Mouse (Mus musculus): Measurements from ENCODE around the gene Abat. TPM values are rescaled to one million over a fixed set of nuclear protein-coding genes. Genes with fewer than 3 reads are reported as not detected.

The Abat gene
- polyA plus RNA-seq, 1 experiment from 2014 or later: 48.5 TPM

DNA sequence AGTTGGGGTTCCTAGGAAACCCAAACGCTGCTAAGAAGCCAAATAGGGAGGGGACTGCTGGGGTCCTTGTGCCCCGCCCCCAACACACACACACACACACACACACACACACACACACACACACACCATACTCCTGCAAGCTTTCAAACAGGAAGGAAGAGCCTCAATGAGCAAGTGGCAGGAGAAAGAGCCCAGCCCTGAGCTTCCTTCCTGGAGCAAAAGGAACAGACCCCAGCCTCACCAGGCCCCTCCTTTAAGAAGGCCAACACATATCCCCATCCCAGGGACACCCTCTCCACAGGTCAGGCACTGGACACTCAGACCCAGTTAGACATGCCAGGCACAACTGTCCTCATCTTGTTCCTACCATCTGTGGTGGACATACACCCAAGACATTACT, 149.8 kb downstream of the Abat start:
- Histone ChIP-seq H3K4me3 (ENCODE audit: low read length) (no peak overlapping the region), H3K9me3 (ENCODE audit: low read length) (no peaks in the 10 kb centered on the region), H3K27me3 (ENCODE audit: insufficient read depth, low read length) (no peaks in the 10 kb centered on the region), H3K4me1 (ENCODE audit: insufficient read depth, low read length) (peaks cover 16% of the 10 kb centered on the region), H3K4me2 (replicated peaks; ENCODE audit: low read depth, low read length) (no peak overlapping the region), H3K36me3 (ENCODE audit: insufficient read depth, low read length) (peaks cover 20% of the 10 kb centered on the region; the same call in 1 of the 2 replicates), H3K27ac (ENCODE audit: low read length) (0 out of 2 replicates have a peak overlapping the region, but pooled peaks have one; percentile 33), H3K9ac (replicated peaks; ENCODE audit: low read length) (no peak overlapping the region)
- no peak for ATAC-seq (ENCODE audit: low FRiP score, low TSS enrichment)
- WGBS: 69% methylated on average over 2 of the region's 2 CpGs

DNA sequence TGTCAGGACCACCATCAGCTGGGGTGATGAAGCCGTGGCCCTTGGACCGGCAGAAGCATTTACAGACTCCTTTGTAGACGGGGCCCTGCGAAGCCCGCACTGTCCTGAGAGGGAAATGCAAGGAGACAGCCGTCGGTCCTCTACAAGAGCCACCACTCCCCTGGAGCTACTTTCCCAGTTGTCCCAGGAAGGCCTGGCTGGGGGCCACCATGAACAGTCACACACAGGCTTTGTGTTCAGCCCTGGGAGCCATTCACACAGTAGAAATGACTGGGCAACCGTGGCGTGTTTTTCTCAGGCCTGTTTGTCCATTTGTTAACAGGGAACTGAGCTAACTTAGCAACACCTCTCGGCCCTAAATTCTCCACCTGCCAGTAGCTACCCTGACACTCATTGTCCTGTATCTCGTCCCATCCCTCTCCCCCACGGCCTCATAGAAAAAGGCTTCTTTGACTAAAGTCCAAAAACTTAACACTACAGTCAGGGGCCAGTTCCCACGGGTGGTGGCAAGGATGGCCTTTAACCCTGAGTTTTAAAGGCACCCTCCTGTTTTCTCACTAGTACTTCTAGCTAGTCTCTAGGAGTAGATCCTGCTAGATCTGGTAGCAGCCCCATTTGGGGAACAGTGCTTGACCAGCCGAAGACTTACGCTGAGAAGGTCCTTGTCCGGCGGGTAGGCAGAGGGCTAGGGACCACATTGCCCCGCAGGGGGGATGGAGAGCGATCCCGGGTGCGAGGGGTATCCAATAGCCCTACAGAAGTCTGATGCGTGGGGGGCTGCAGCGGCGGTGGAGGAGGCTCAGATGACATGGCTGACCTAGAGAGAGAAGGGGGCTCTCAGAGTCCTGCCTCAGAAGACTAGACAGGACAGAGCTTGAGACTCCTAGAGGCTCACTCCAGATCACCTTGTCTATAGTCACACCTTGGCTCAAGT, 150.6 kb downstream of the Abat start:
- H3K9ac ChIP-seq (replicated peaks; ENCODE audit: low read length): peak overlapping the region; percentile 13; the same call in 1 of the 2 replicates
- no peak for ATAC-seq (ENCODE audit: low FRiP score, low TSS enrichment)
- H3K4me3 ChIP-seq (ENCODE audit: low read length): no peak overlapping the region
- 0 out of 2 replicates have a peak overlapping the region, but pooled peaks have one; percentile 33 for H3K27ac ChIP-seq (ENCODE audit: low read length)
- 70% methylated on average over 24 of the region's 24 CpGs for WGBS
- peaks cover 16% of the 10 kb centered on the region for H3K4me1 ChIP-seq (ENCODE audit: insufficient read depth, low read length)
- peaks cover 19% of the 10 kb centered on the region; the same call in 1 of the 2 replicates for H3K36me3 ChIP-seq (ENCODE audit: insufficient read depth, low read length)
- H3K4me2 ChIP-seq (replicated peaks; ENCODE audit: low read depth, low read length): no peak overlapping the region
- no peaks in the 10 kb centered on the region for H3K27me3 ChIP-seq (ENCODE audit: insufficient read depth, low read length)
- no peaks in the 10 kb centered on the region for H3K9me3 ChIP-seq (ENCODE audit: low read length)

DNA sequence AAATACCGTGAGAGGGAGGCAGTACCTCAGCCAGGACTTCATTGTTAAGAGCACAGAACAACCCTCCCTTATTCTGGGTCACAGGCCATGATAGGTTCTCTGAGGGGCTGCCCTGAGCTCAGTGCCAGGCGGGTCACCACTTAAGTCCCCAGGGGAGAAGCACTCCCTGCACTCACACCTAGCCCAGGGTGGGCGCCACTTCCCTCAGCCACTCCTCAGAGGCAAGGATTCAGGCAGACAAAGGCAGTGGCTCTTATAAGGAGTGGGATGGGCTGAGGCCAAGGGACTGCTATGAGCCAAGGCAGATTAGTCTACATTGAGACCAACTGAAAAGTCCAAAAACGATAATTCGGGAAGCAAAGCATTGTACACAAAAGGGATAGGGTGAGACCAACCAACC, 152.1 kb downstream of the Abat start:
- ATAC-seq (ENCODE audit: low FRiP score, low TSS enrichment): no peak
- H3K27ac ChIP-seq (ENCODE audit: low read length): no peak overlapping the region
- no peak overlapping the region for H3K4me2 ChIP-seq (replicated peaks; ENCODE audit: low read depth, low read length)
- no peak overlapping the region for H3K9ac ChIP-seq (replicated peaks; ENCODE audit: low read length)
- WGBS: 83% methylated on average over 5 of the region's 5 CpGs
- H3K4me3 ChIP-seq (ENCODE audit: low read length): no peak overlapping the region
- peaks cover 8% of the 10 kb centered on the region; the same call in 1 of the 2 replicates for H3K36me3 ChIP-seq (ENCODE audit: insufficient read depth, low read length)
- no peaks in the 10 kb centered on the region for H3K9me3 ChIP-seq (ENCODE audit: low read length)
- peaks cover 29% of the 10 kb centered on the region for H3K4me1 ChIP-seq (ENCODE audit: insufficient read depth, low read length)
- no peaks in the 10 kb centered on the region for H3K27me3 ChIP-seq (ENCODE audit: insufficient read depth, low read length)

DNA sequence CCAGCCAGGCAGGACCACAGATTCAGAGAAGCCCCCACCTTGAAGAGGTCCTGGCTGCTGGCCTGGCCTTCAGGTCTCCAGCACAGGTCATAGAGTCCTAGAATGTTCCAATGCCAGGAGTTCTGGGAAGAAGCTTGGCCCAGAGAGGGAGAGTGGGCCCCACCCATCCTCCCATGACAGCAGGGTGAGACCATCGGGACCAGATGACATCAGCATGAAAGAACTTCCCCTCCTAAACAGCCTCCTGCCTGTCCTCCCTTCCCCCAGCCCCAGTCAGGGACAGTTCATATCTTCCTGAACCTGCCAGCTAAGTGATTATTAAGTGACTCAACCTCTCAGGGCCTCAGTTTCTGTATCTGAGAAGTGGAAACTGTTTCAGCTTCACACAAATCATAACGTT, 153.2 kb downstream of the Abat start:
- no peak for ATAC-seq (ENCODE audit: low FRiP score, low TSS enrichment)
- no peak overlapping the region for H3K4me2 ChIP-seq (replicated peaks; ENCODE audit: low read depth, low read length)
- no peak overlapping the region for H3K9ac ChIP-seq (replicated peaks; ENCODE audit: low read length)
- H3K4me3 ChIP-seq (ENCODE audit: low read length): no peak overlapping the region
- 55% methylated on average over 2 of the region's 2 CpGs for WGBS
- H3K27ac ChIP-seq (ENCODE audit: low read length): no peak overlapping the region
- H3K27me3 ChIP-seq (ENCODE audit: insufficient read depth, low read length): no peaks in the 10 kb centered on the region
- no peaks in the 10 kb centered on the region for H3K9me3 ChIP-seq (ENCODE audit: low read length)
- H3K4me1 ChIP-seq (ENCODE audit: insufficient read depth, low read length): peaks cover 38% of the 10 kb centered on the region
- H3K36me3 ChIP-seq (ENCODE audit: insufficient read depth, low read length): 0 out of 2 replicates have a peak, but pooled peaks cover 4% of the 10 kb centered on the region

DNA sequence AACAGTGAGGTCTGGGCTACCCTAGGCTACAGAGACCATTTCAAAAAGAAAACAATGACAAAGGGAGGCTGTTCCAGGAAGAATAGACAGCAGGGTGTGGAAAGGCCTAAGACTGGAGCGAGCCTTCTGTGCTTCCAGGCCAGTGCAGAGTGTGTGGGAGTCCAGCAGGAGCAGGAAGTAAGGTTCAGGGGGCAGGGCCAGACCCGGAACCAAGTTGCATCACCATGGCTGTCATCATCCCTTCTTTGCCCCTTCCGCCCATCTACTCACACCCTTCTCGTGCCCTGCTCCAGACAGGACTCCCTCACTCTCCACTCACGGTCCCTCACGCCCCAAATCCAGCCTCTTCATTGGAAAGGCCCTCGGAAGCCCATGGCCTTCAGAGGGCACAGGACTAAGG, 154.0 kb downstream of the Abat start:
- WGBS: 59% methylated on average over 7 of the region's 7 CpGs
- H3K27ac ChIP-seq (ENCODE audit: low read length): no peak overlapping the region
- no peak for ATAC-seq (ENCODE audit: low FRiP score, low TSS enrichment)
- 0 out of 2 replicates have a peak, but pooled peaks cover 4% of the 10 kb centered on the region for H3K36me3 ChIP-seq (ENCODE audit: insufficient read depth, low read length)
- no peaks in the 10 kb centered on the region for H3K27me3 ChIP-seq (ENCODE audit: insufficient read depth, low read length)
- H3K4me1 ChIP-seq (ENCODE audit: insufficient read depth, low read length): peaks cover 39% of the 10 kb centered on the region
- H3K4me3 ChIP-seq (ENCODE audit: low read length): no peak overlapping the region
- H3K9ac ChIP-seq (replicated peaks; ENCODE audit: low read length): no peak overlapping the region
- no peak overlapping the region for H3K4me2 ChIP-seq (replicated peaks; ENCODE audit: low read depth, low read length)
- H3K9me3 ChIP-seq (ENCODE audit: low read length): no peaks in the 10 kb centered on the region

DNA sequence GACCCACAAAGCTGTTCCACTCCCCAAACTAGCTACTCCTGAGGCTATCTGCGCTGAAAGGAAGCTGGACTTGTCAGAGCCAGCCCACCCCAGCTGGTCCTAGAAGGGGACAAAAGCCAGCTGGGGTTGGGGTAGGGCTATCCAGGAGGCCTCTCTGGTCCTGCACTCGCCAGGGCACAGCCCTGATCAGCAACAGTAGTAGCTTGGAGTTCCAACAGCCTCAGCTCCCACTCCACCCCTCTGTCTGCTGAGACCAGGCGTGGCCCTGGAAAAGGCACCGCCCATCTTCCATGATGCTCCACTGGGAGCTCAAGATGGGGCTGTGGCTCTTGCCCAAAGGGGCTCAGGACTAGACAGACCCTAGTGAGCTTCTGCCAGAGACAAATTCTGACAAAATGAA, 154.6 kb downstream of the Abat start:
- H3K4me1 ChIP-seq (ENCODE audit: insufficient read depth, low read length): peaks cover 44% of the 10 kb centered on the region

DNA sequence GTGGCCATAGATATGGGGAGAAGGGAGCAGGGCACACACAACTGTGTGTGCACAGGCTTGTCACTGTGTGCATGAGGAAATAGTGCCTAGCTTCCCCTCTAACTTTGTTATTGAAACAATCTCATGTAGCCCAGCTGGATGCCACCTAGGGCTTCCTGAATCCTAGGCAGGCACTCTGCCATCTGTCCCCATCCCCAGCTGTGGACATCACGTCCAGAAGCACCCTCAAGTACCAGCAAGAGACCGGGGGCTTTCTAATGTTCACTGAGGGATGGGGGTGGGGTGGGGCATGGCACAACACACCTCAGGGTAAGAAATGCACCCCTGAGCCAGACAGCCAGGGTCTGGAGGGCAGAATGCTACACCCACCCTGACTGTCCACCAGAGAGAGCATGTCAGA, 155.2 kb downstream of the Abat start:
- no peak overlapping the region for H3K4me3 ChIP-seq (ENCODE audit: low read length)
- H3K4me1 ChIP-seq (ENCODE audit: insufficient read depth, low read length): peaks cover 44% of the 10 kb centered on the region
- no peak overlapping the region for H3K9ac ChIP-seq (replicated peaks; ENCODE audit: low read length)
- H3K4me2 ChIP-seq (replicated peaks; ENCODE audit: low read depth, low read length): no peak overlapping the region
- ATAC-seq (ENCODE audit: low FRiP score, low TSS enrichment): no peak
- no peaks in the 10 kb centered on the region for H3K9me3 ChIP-seq (ENCODE audit: low read length)
- H3K27ac ChIP-seq (ENCODE audit: low read length): no peak overlapping the region
- H3K36me3 ChIP-seq (ENCODE audit: insufficient read depth, low read length): no peaks in the 10 kb centered on the region
- no peaks in the 10 kb centered on the region for H3K27me3 ChIP-seq (ENCODE audit: insufficient read depth, low read length)
- WGBS: 82% methylated on average over 2 of the region's 2 CpGs

More for the DNA sequence above, 154.6 kb downstream of the Abat start:
- no peak overlapping the region for H3K4me3 ChIP-seq (ENCODE audit: low read length)
- H3K27me3 ChIP-seq (ENCODE audit: insufficient read depth, low read length): no peaks in the 10 kb centered on the region
- no peak overlapping the region for H3K4me2 ChIP-seq (replicated peaks; ENCODE audit: low read depth, low read length)
- no peak overlapping the region for H3K27ac ChIP-seq (ENCODE audit: low read length)
- no peak for ATAC-seq (ENCODE audit: low FRiP score, low TSS enrichment)
- H3K9ac ChIP-seq (replicated peaks; ENCODE audit: low read length): no peak overlapping the region
- 68% methylated on average over 4 of the region's 4 CpGs for whole genome bisulfite sequencing
- H3K36me3 ChIP-seq (ENCODE audit: insufficient read depth, low read length): no peaks in the 10 kb centered on the region
- no peaks in the 10 kb centered on the region for H3K9me3 ChIP-seq (ENCODE audit: low read length)

DNA sequence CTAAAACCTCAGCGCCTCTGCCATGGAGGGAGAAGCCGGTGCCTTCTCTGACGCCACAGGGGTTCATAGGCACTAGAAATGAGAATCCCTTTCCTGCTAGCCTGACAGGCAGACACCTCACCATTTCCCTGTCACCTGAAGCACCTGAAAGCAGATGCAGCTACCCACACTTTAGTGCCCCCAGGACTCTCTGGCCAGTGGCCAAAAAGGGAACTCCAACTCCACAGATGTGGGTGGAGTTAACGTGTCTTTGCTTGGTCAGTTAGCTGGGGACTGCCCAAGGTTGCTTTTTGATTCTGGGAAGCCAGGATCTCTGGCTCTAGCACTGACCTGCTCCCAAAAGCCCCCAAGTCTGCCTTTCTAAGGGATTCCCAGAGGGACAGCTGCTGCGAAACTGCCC, 156.2 kb downstream of the Abat start:
- H3K4me3 ChIP-seq (ENCODE audit: low read length): no peak overlapping the region

DNA sequence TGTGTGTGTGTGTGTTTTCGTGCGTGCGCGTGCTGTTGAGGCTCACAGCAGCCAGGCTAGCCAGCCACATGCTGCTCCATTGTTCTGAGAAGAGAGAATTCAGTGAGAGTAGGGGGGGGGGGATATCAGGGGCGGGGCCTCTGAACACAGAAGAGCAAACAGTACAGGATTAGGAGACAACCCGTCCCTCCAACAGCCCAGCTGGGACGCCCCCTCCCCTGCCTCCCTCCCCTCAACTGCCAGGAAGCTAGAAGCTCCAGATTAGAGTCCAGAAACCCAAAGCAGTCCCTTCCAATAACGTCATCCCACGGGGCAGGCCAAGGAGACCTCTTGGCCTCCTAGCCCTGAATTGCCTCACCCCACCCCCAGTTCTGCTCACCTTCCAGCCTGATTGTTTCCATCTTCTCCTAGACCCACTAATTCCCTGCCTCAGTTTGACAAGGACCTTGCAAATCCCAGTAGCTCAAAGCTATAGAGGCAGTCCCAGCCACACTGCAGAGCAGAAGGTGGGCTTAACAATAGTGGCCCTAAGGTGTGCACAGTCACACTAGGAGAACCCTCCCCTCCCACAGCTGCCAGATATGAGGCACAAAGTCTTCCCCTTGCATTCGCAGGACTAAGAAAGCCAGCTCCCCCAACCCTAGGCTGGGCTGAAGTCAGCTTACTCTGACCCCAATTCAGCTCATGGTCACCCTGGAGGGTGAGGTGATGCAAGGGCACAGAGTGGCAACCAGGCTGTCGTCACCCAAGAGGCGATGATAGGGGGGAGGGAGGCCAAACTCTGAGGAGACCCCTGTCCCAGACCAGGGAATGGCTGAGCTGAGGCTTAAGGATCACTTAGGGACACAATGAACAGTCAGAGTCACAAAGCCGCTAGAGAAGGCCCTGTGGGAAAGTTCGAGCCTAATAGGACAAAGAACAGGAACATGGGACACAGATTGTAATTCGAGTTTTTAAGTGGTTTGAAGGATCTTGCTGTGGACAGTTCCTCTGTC, 157.1 kb downstream of the Abat start:
- Histone ChIP-seq H3K4me2 (replicated peaks; ENCODE audit: low read depth, low read length) (peak overlapping the region; percentile 85), H3K36me3 (ENCODE audit: insufficient read depth, low read length) (no peaks in the 10 kb centered on the region), H3K4me1 (ENCODE audit: insufficient read depth, low read length) (peaks cover 41% of the 10 kb centered on the region), H3K27ac (ENCODE audit: low read length) (peak overlapping the region; percentile 81; the same call in 1 of the 2 replicates), H3K9me3 (ENCODE audit: low read length) (no peaks in the 10 kb centered on the region), H3K9ac (replicated peaks; ENCODE audit: low read length) (peak overlapping the region; percentile 74), H3K27me3 (ENCODE audit: insufficient read depth, low read length) (no peaks in the 10 kb centered on the region), H3K4me3 (ENCODE audit: low read length) (peak overlapping the region; percentile 71)
- WGBS: 16% methylated on average over 14 of the region's 15 CpGs
- no peak for ATAC-seq (ENCODE audit: low FRiP score, low TSS enrichment)

More for the DNA sequence above, 156.2 kb downstream of the Abat start:
- no peaks in the 10 kb centered on the region for H3K27me3 ChIP-seq (ENCODE audit: insufficient read depth, low read length)
- H3K27ac ChIP-seq (ENCODE audit: low read length): no peak overlapping the region
- H3K4me2 ChIP-seq (replicated peaks; ENCODE audit: low read depth, low read length): peak overlapping the region; percentile 85
- no peaks in the 10 kb centered on the region for H3K9me3 ChIP-seq (ENCODE audit: low read length)
- no peaks in the 10 kb centered on the region for H3K36me3 ChIP-seq (ENCODE audit: insufficient read depth, low read length)
- H3K4me1 ChIP-seq (ENCODE audit: insufficient read depth, low read length): peaks cover 42% of the 10 kb centered on the region
- 0 out of 2 replicates have a peak overlapping the region, but pooled peaks have one; percentile 9 for H3K9ac ChIP-seq (replicated peaks; ENCODE audit: low read length)
- WGBS: 72% methylated on average over 5 of the region's 5 CpGs
- ATAC-seq (ENCODE audit: low FRiP score, low TSS enrichment): no peak

Data from kidney, embryonic 16.5 days (tissue).